Mouse (Mus musculus) intestine, embryonic 14.5 days (tissue): ENCODE data around the gene Alg14. TPM values are rescaled to one million over a fixed set of nuclear protein-coding genes. Genes with fewer than 3 reads are reported as not detected.

Source experiments
- ATAC-seq: fragments of 200-750 bp; cut with Nextera tagmentation; replicated peaks from 2 replicates; pipeline ENCODE4 v1.8.0; 2017; ENCODE audit warnings: low read depth, moderate number of reproducible peaks, moderate TSS enrichment, moderate library complexity; ENCODE audit not compliant: low FRiP score, low TSS enrichment
- DNase-seq: peaks from one replicate; pipeline ENCODE4 v3.0.0-alpha.2; 2018; ENCODE audit warnings: low spot score
- H3K27ac ChIP-seq: fragments of 300-500 bp; sonication (generic); 2 replicates; pipeline ENCODE4 v1.5.1; 2014; ENCODE audit warnings: low read depth, mild to moderate bottlenecking, control low read depth
- H3K27me3 ChIP-seq: fragments of 300-500 bp; sonication (generic); replicated peaks from 2 replicates; pipeline ENCODE4 v1.6.1; 2014; ENCODE audit warnings: low read length, control low read depth; ENCODE audit not compliant: control insufficient read depth, insufficient read depth
- H3K36me3 ChIP-seq: fragments of 300-500 bp; sonication (generic); 2 replicates; pipeline ENCODE4 v1.6.1; 2014; ENCODE audit warnings: low read length, control low read depth; ENCODE audit not compliant: control insufficient read depth, insufficient read depth
- H3K4me1 ChIP-seq: fragments of 300-500 bp; sonication (generic); replicated peaks from 2 replicates; pipeline ENCODE4 v1.6.1; 2014; ENCODE audit warnings: low read length, control low read depth, mixed read lengths; ENCODE audit not compliant: control insufficient read depth, insufficient read depth
- H3K4me2 ChIP-seq: fragments of 300-500 bp; sonication (generic); 2 replicates; pipeline ENCODE4 v1.6.1; 2014; ENCODE audit warnings: low read length
- H3K4me3 ChIP-seq: fragments of 300-500 bp; sonication (generic); 2 replicates; pipeline ENCODE4 v1.5.1; 2014; ENCODE audit warnings: low read depth, low read length, control low read depth, mixed read lengths
- H3K9ac ChIP-seq: fragments of 300-500 bp; sonication (generic); 2 replicates; pipeline ENCODE4 v1.6.1; 2014; ENCODE audit warnings: mild to moderate bottlenecking, low read length
- H3K9me3 ChIP-seq: fragments of 300-500 bp; sonication (generic); 2 replicates; pipeline ENCODE4 v1.6.1; 2016; ENCODE audit warnings: low read length, control low read depth; ENCODE audit not compliant: control insufficient read depth
- WGBS: fragments of 180-500 bp; shearing (Covaris S2); extraction: QIAGEN DNeasy Blood & Tissue Kit; methylation state at CpG from one replicate; pipeline ENCODE4 v1.1.7; 2014; 5-methylcytosine and 5-hydroxymethylcytosine counted together
- polyA plus RNA-seq: library from polyadenylated mRNA; unstranded; fragments of >200 nt; fragmentation: Nextera tagmentation; extraction: Ambion mirVana; gene quantifications from 2 replicates; pipeline ENCODE4 v1.2.1, GENCODE M21; 2014

Alg14 gene
- 43.0 and 46.8 TPM in 2 replicates for polyA plus RNA-seq

- Histone ChIP-seq H3K9ac (peak within 1 kb of the TSS; percentile 66), H3K4me2 (peak within 1 kb of the TSS; percentile 70), H3K27me3 (no peaks in the 10 kb centered on the region), H3K27ac (peak within 1 kb of the TSS; percentile 95), H3K9me3 (no peaks in the 10 kb centered on the region), H3K4me3 (peak within 1 kb of the TSS; percentile 79), H3K4me1 (0 out of 2 replicates have a peak, but pooled peaks cover 6% of the 10 kb centered on the region), H3K36me3 (no peaks in the 10 kb centered on the region)
- ATAC-seq = peak; percentile 98
- peak; percentile 98 for DNase-seq
- WGBS = under 1% methylated on average over 42 of the region's 42 CpGs
Observed at GRCm38 (mm10) chr3:121291560-121292258, at the start of gene Alg14. TSS of gene Alg14 (plus strand) at chr3:121291773.

- Histone ChIP-seq H3K9me3 (no peaks in the 10 kb centered on the region), H3K36me3 (no peaks in the 10 kb centered on the region), H3K27me3 (no peaks in the 10 kb centered on the region), H3K4me2 (no peak overlapping the region), H3K4me1 (no peaks in the 10 kb centered on the region), H3K4me3 (no peak overlapping the region), H3K9ac (no peak overlapping the region), H3K27ac (no peak overlapping the region)
- DNase-seq (no peak), ATAC-seq (no peak)
- 50% methylated on average over 9 of the region's 9 CpGs for WGBS
Observed at GRCm38 (mm10) chr3:121242111-121242936, 49.2 kb upstream of the Alg14 start.

GRCm38 (mm10) chr3:121242941-121243340 lies 48.6 kb upstream of the Alg14 start:
- ATAC-seq = no peak

GRCm38 (mm10) chr3:121250048-121250447 lies 41.5 kb upstream of the Alg14 start:
- Histone ChIP-seq H3K36me3 (no peaks in the 10 kb centered on the region), H3K4me3 (no peak overlapping the region), H3K4me1 (0 out of 2 replicates have a peak, but pooled peaks cover 9% of the 10 kb centered on the region), H3K27ac (no peak overlapping the region), H3K27me3 (no peaks in the 10 kb centered on the region), H3K9ac (no peak overlapping the region), H3K4me2 (no peak overlapping the region), H3K9me3 (no peaks in the 10 kb centered on the region)
- 76% methylated on average over 9 of the region's 9 CpGs for WGBS
- DNase-seq = no peak
- ATAC-seq = no peak

More at GRCm38 (mm10) chr3:121242941-121243340, 48.6 kb upstream of the Alg14 start:
- Histone ChIP-seq H3K9me3 (no peaks in the 10 kb centered on the region), H3K4me3 (no peak overlapping the region), H3K27me3 (no peaks in the 10 kb centered on the region), H3K27ac (no peak overlapping the region), H3K9ac (no peak overlapping the region), H3K4me2 (no peak overlapping the region), H3K36me3 (no peaks in the 10 kb centered on the region), H3K4me1 (no peaks in the 10 kb centered on the region)
- WGBS = 74% methylated on average over 4 of the region's 4 CpGs
- DNase-seq = no peak

- WGBS = 61% methylated on average over 19 of the region's 19 CpGs
- DNase-seq = no peak
- H3K4me2 ChIP-seq = no peak overlapping the region
- 0 out of 2 replicates have a peak, but pooled peaks cover 9% of the 10 kb centered on the region for H3K4me1 ChIP-seq
- no peak overlapping the region for H3K9ac ChIP-seq
- H3K36me3 ChIP-seq = no peaks in the 10 kb centered on the region
- H3K9me3 ChIP-seq = no peaks in the 10 kb centered on the region
- no peak for ATAC-seq
- H3K27me3 ChIP-seq = no peaks in the 10 kb centered on the region
- H3K27ac ChIP-seq = no peak overlapping the region; the same call in 1 of the 2 replicates
- no peak overlapping the region for H3K4me3 ChIP-seq
Observed at GRCm38 (mm10) chr3:121250576-121251433, 40.8 kb upstream of the Alg14 start.

GRCm38 (mm10) chr3:121255501-121255900 lies 36.1 kb upstream of the Alg14 start:
- ATAC-seq (no peak), DNase-seq (no peak)
- no peaks in the 10 kb centered on the region for H3K9me3 ChIP-seq
- no peak overlapping the region for H3K27ac ChIP-seq
- no peak overlapping the region for H3K4me3 ChIP-seq
- peaks cover 8% of the 10 kb centered on the region for H3K27me3 ChIP-seq
- H3K4me2 ChIP-seq = no peak overlapping the region
- no peak overlapping the region for H3K9ac ChIP-seq
- H3K36me3 ChIP-seq = no peaks in the 10 kb centered on the region
- H3K4me1 ChIP-seq = 0 out of 2 replicates have a peak, but pooled peaks cover 8% of the 10 kb centered on the region
- 88% methylated on average over 7 of the region's 7 CpGs for WGBS

- Histone ChIP-seq H3K27me3 (peaks cover 14% of the 10 kb centered on the region), H3K4me1 (0 out of 2 replicates have a peak, but pooled peaks cover 2% of the 10 kb centered on the region), H3K4me3 (no peak overlapping the region), H3K36me3 (no peaks in the 10 kb centered on the region), H3K9ac (no peak overlapping the region), H3K4me2 (no peak overlapping the region), H3K27ac (no peak overlapping the region), H3K9me3 (no peaks in the 10 kb centered on the region)
- no peak for DNase-seq
- ATAC-seq = no peak
- 83% methylated on average over 8 of the region's 8 CpGs for WGBS
Observed at GRCm38 (mm10) chr3:121256131-121256530, 35.4 kb upstream of the Alg14 start.

- Histone ChIP-seq H3K36me3 (no peaks in the 10 kb centered on the region), H3K27ac (no peak overlapping the region), H3K4me3 (no peak overlapping the region), H3K4me2 (no peak overlapping the region), H3K27me3 (peaks cover 27% of the 10 kb centered on the region), H3K9ac (no peak overlapping the region), H3K9me3 (no peaks in the 10 kb centered on the region), H3K4me1 (no peaks in the 10 kb centered on the region)
- 82% methylated on average over 10 of the region's 10 CpGs for WGBS
- DNase-seq = no peak
- ATAC-seq = no peak
Observed at GRCm38 (mm10) chr3:121257418-121257817, 34.2 kb upstream of the Alg14 start.
